Mouse (Mus musculus): ENCODE results near the gene S100a3.

GRCm38 (mm10) chr3:90589947-90590346 lies 29.6 kb downstream of the S100a3 start, which contains the start of gene S100a2:
- TF ChIP-seq POLR2A (IDR thresholded peaks at IDR 0.05; ENCODE audit: control insufficient read depth, extremely low read depth, insufficient read depth, low read length, poor library complexity) (no peak), CTCF (IDR thresholded peaks at IDR 0.05; ENCODE audit: borderline replicate concordance, control insufficient read depth, extremely low read depth, insufficient read depth, low read length, poor library complexity) (no peak)
